Mouse (Mus musculus): ENCODE measurements at regions not wholly inside any gene's neighbourhood (a gene's known extent, or its start where the extent isn't known, plus 50 kb on each side); places are given as distances from the start of the nearest gene placed in this dataset.

DNA sequence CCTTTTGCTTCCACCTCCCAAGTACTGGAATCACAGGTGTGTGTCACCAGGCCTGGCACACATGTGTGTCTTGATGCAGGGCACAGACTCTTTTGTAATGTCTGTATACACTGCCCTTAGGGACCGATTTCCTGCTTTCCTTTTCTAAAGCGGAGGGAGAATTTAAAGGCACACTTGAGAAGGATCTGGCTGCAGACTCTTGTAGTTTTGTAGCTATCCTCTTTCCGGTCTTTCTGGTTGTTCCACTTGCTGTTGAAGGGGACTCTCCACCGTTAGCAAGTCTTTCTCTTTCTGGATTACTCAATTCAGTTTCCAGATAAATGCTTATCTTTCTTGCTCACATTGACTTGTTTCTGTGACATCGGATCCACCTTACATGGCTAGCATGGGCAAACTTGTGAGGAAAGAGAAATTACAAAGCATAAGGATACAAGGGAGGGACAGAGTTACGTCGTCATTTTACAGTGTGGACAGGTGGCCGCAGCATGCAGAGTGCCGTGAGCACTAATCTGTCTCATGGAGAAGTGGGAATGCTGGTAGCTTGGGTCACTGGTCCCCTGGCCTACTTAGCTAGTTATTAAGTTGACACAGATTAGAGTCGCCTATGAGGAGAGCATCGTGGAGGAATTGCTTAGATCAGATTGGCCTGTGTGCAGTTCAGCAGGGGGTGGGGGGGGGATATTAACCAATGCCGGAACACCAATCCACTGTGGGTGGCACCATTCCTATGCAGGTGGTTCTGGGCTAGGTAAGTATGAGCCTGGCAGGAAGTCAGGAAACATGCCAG, 54.4 kb upstream of the Parp11 start:
- DNase-seq: no peak

DNA sequence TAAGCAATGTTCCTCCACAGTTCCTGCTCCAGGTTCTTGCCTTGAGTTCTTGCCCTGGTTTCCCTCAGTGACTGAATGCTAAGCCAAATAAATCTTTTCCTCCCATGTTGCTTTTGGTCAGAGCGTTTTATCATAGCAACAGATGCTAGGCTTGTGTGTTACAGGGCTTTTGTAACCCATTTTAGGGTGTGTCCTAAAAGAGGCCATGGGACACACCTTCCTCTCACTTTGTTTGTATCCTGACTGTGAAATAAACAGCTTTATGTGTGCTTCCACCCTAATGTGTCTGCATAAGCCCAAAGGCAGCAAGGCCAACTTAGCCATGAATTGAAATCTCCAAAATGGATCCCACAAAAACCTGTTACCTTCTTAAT, 53.9 kb upstream of the Parp11 start:
- no peak for DNase-seq

DNA sequence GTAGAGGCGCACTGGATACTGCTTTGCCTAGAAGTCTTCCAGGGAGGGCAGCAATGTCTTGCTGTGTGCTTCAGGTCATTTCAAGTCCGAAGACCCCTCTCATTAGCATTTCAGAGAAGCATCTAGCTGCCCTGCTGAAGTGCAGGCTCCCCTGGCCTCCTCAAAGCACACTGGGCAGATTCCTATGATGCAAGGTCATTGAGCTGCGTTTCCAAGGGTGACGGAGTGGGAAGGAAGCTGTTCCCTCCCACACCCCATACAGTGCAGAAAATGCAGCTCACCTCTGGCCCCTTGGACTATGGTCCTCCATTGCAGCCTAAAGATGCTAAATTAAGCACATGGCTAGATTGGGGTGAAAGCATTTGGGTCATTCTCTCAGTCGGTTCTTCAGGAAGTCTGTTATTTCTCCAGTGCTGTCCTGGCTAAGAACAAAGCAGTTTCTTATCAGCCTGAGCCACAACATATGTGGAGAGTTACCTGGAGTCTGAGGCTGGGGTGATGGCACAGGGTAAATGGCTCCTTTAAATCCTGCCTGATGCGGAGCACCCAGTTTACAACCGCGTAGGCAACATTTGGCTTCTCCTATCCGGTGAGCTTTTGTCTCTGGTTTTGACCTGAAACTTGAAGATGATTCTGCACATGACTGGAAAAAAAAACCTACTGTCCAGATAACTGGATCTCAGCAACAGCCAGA, 52.6 kb upstream of the Parp11 start:
- DNase-seq: no peak

Data from right cerebral cortex, postnatal 14 days (tissue).